Mouse (Mus musculus): ENCODE results near the gene Cope.

GRCm38 (mm10) chr8:70344279-70344678, 42.0 kb downstream of the Cope start:
- no peak for TF ChIP-seq CTCF (IDR thresholded peaks at IDR 0.05)
- TF ChIP-seq EP300 (IDR thresholded peaks at IDR 0.05), result no peak
